Mouse (Mus musculus) c-Kit-positive CD71-positive TER-119-positive erythroid progenitor cells, embryonic 14.5 days (primary cell): Measurements from ENCODE around the gene Ntf3.

Source experiments
- DNase-seq: peaks from one replicate; pipeline ENCODE4 v3.0.0-alpha.2; 2013; ENCODE audit warnings: low spot score

The Ntf3 gene

DNA sequence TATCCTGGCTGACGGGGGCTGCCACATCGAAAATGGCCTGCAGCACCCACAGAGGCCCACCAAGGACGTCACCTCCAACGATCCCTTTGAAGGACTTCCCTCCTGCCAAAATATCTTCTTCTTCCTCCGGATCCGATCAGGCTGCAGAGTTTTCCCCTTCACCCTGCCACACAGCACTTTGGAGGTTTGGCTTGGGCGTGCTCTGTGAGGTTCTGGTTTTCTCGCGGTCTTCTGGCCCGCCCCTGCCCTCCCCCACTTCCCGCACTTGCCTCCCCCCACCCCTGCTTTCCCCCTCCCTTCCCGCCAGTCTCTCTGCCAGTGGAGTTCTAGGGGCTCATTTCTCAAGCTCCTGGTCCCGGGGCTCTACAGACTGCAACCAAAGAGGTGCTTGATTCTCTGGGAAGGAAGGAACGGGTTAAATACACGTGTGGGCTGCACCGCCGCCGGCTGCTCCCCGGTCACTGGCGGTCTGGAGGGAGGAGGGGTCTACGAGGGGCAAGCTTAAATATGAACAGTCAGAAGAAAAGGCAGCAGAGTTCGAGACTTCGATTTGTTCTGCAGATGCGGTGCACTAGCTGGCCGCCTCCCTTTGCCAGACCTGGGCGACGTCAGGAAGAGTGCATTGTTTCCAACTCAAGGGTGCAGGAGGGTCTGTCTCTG, at the start of gene Ntf3:
TSS of gene Ntf3 (minus strand) at position 363 of the 660 bp plus-strand sequence.
- DNase-seq, result no peak

DNA sequence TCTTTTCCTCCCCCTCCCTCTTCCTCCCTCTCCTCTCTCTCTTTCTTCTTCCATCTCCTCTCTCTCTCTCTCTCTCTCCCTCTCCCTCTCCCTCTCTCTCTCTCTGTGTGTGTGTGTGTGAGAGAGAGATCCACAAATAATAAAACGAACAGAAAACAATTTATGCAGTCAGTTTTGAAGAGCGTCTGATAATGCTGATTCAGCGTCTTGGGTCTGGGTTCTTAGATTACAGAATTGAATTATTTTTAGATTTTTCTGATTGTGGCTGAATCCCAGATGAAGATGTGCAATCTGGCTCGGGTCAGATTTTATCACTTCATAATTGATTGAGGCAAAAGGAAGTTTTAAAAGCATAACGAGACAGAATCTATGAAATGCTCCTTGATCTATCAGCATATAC, 46.6 kb upstream of the Ntf3 start:
- DNase-seq, result no peak

- no peak for DNase-seq
Measured at GRCm38 (mm10) chr6:126203366-126203765, 36.7 kb upstream of the Ntf3 start.

DNA sequence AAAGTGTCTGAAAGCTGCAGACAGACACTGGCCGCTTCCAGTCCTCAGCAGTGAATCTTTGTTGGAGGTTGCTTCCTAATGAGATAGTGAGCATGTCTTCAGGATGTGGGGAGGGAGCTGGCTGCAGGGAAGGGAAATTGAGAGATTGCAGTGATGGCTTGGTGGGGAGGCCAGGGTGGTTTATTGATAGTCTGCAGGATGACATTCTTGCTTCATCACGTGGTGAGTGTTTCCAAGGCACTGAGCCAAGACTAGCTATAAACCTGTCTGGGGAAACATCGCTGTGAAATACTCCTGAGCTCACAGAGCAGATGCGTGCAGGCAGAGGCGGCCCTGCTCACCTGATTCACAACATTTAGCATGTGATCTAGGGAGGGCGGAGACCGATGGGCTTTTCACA, 36.2 kb upstream of the Ntf3 start:
- DNase-seq, result no peak

GRCm38 (mm10) chr6:126201721-126202120, 35.0 kb upstream of the Ntf3 start:
- no peak for DNase-seq

DNA sequence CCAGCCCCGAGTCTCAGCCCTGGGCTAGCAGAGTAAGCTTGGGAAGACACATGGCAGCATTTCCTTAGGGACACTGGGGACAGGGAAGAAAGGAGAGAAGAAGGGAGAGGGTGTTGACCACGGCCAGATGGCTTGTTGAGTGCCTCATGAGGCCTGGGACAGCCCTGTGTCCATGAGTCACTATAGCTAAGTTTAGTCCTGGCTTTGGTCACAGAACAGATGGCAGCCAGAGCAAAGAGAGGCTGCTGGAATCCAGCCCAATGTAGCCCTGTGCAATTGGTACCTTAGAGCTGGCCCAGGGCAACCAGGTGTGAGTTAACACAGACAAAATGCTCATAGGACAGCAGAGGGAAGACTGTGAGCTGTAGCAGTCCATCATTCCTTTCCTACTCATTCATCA, 33.2 kb upstream of the Ntf3 start:
- DNase-seq, result no peak

GRCm38 (mm10) chr6:126194760-126195159, 28.1 kb upstream of the Ntf3 start:
- no peak for DNase-seq

GRCm38 (mm10) chr6:126190218-126190871, 23.6 kb upstream of the Ntf3 start:
- no peak for DNase-seq

- DNase-seq, result no peak
Measured at GRCm38 (mm10) chr6:126187400-126187799, 20.7 kb upstream of the Ntf3 start.

- no peak for DNase-seq
Measured at GRCm38 (mm10) chr6:126186116-126186515, 19.4 kb upstream of the Ntf3 start.

- DNase-seq, result no peak
Measured at GRCm38 (mm10) chr6:126172071-126172470, 5.4 kb upstream of the Ntf3 start.

- DNase-seq, result no peak
Measured at GRCm38 (mm10) chr6:126170772-126171171, 4.1 kb upstream of the Ntf3 start.

GRCm38 (mm10) chr6:126167731-126168130, 1.0 kb upstream of the Ntf3 start:
- DNase-seq, result no peak

DNA sequence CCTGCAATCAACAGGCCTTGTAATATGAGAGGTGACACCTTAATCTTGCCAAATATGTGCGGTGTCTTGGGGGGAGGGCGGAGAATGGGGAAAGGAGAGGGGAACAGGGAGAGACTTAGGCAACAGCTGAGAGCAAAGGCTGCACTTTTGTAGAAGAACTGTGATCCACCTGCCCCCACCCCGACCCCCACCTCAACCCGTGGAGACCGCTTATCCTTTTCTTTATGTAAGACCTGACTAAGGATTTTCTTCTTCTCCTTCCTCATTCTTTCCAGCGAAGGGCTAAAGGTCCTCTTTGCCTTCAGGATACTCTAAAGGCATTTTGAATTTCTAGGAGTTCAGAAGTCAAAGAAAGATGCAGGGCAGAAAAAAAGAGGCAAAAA, 489 bp upstream of the Ntf3 start:
- DNase-seq, result no peak

- no peak for DNase-seq
Measured at GRCm38 (mm10) chr6:126165591-126166155, 1.0 kb downstream of the Ntf3 start.

DNA sequence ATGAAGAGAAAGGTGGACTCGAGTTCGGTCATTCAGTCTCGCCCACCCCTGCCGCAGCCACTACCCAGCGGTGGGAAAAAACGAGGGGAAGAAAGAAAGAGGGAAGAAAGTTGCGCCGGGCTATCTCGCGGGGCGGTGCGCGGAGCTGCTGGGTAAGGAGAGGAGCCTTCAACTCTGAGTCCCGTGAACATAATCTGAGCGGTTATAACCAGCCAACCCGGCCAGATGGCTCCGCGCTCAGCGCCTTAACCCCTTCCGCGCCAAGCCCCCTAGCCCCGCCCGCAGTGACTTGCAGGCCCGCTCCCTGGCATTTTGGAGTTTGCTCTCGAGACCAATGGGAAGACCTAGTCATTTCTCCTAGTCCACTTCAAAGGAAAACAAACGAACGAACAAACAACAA, 1.9 kb downstream of the Ntf3 start:
- no peak for DNase-seq

DNA sequence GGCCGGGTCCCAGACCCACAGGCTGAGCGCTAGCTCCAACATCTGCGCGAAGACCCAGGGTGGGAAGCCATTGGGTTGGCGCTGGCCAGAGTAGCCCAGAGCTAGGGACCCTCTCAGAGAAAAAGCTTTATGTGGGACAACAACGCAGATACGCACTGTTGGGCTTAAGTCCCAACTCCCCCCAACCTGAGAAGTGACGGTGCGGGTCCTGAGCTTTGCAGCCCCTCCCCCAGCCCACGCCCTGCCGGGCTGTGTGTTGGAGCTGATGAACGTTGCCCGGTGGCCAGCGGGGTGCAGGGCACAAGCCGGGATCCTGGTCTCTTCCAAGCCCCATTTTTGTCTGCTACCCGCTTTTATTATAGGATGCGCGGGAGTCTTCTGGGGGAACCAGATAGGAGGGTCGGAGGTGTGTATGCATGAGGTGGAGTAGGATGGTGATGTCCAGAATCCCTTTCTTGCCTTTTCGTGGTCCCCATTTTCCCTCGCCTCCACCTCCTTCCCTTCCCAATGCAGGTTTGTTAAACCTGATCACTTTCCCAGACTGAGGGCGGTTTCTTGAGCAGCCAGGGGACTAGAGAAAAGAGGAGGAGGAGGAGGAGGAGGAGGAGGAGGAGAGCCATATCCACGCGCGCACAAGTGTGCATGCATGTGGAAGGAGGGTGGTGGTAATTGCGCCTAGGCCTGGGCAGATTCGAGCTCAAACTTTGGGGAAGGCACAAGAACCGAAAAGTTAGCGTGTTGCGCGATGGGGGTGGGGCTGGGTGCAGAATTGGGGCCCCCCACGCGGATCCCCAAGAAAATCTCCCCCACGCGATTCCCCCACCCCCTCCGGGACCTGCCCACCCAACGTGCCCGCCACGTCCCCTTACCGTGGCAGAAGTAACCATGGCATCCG, 2.6 kb downstream of the Ntf3 start:
- DNase-seq, result no peak

- DNase-seq, result no peak
Measured at GRCm38 (mm10) chr6:126163181-126163621, 3.5 kb downstream of the Ntf3 start.

GRCm38 (mm10) chr6:126162351-126162758, 4.4 kb downstream of the Ntf3 start:
- DNase-seq, result no peak

GRCm38 (mm10) chr6:126161571-126162340, 5.0 kb downstream of the Ntf3 start:
- DNase-seq, result no peak

- DNase-seq, result no peak
Measured at GRCm38 (mm10) chr6:126160067-126160411, 6.7 kb downstream of the Ntf3 start.
